Mouse (Mus musculus) kidney, postnatal 0 days (tissue): ENCODE measurements around the gene 4933411K16Rik. TPM values are rescaled to one million over a fixed set of nuclear protein-coding genes. Genes with fewer than 3 reads are reported as not detected.

Experiments used
- ATAC-seq: fragments of 200-750 bp; cut with Nextera tagmentation; replicated peaks from 2 replicates; pipeline ENCODE4 v1.8.0; 2017; ENCODE audit warnings: low read depth, moderate number of reproducible peaks, moderate TSS enrichment, moderate library complexity; ENCODE audit not compliant: low FRiP score
- DNase-seq: peaks from one replicate; pipeline ENCODE4 v3.0.0-alpha.2; 2016; ENCODE audit warnings: low spot score
- H3K27ac ChIP-seq: fragments of 300-500 bp; sonication (generic); 2 replicates; pipeline ENCODE4 v1.5.1; 2014; ENCODE audit warnings: mild to moderate bottlenecking
- H3K27me3 ChIP-seq: fragments of 300-500 bp; sonication (generic); 2 replicates; pipeline ENCODE4 v1.6.1; 2014; ENCODE audit warnings: low read length, mixed read lengths; ENCODE audit not compliant: insufficient read depth
- H3K36me3 ChIP-seq: fragments of 300-500 bp; sonication (generic); 2 replicates; pipeline ENCODE4 v1.6.1; 2014; ENCODE audit warnings: low read length, mixed read lengths; ENCODE audit not compliant: insufficient read depth
- H3K4me1 ChIP-seq: fragments of 300-500 bp; sonication (generic); replicated peaks from 2 replicates; pipeline ENCODE4 v1.6.1; 2014; ENCODE audit warnings: antibody characterized with exemption, low read length, mixed read lengths; ENCODE audit not compliant: insufficient read depth
- H3K4me2 ChIP-seq: fragments of 300-500 bp; sonication (generic); 2 replicates; pipeline ENCODE4 v1.6.1; 2014; ENCODE audit warnings: mild to moderate bottlenecking, low read length, moderate library complexity, mixed read lengths
- H3K4me3 ChIP-seq: fragments of 300-500 bp; sonication (generic); replicated peaks from 2 replicates; pipeline ENCODE4 v1.5.1; 2014; ENCODE audit warnings: low read depth, low read length
- H3K9ac ChIP-seq: fragments of 300-500 bp; sonication (generic); 2 replicates; pipeline ENCODE4 v1.6.1; 2014; ENCODE audit warnings: low read depth, low read length
- H3K9me3 ChIP-seq: fragments of 300-500 bp; sonication (generic); replicated peaks from 2 replicates; pipeline ENCODE4 v1.6.1; 2016; ENCODE audit warnings: low read length, inconsistent platforms, mixed read lengths
- CTCF ChIP-seq: IDR thresholded peaks from 2 replicates; pipeline ENCODE4 v1.5.1; 2016; ENCODE audit warnings: antibody characterized with exemption, low read depth, mild to moderate bottlenecking, moderate library complexity
- WGBS: fragments of 180-500 bp; shearing (Covaris S2); extraction: QIAGEN DNeasy Blood & Tissue Kit; methylation state at CpG from one replicate; pipeline ENCODE4 v1.1.7; 2014; 5-methylcytosine and 5-hydroxymethylcytosine counted together
- polyA plus RNA-seq: library from polyadenylated mRNA; unstranded; fragments of >200 nt; fragmentation: Nextera tagmentation; extraction: Ambion mirVana; gene quantifications from 2 replicates; pipeline ENCODE4 v1.2.1, GENCODE M21; 2015

Gene 4933411K16Rik
- 0.34 and 0.38 TPM in 2 replicates for polyA plus RNA-seq

GRCm38 (mm10) chr19:42051948-42052347 lies at the start of gene 4933411K16Rik:
Gene 4933411K16Rik, plus strand, starts transcription at chr19:42052248.
- H3K4me3 ChIP-seq: no peak within 1 kb of the TSS
- H3K9ac ChIP-seq: no peak within 1 kb of the TSS
- no peak for TF ChIP-seq CTCF
- no peak within 1 kb of the TSS for H3K4me2 ChIP-seq
- H3K9me3 ChIP-seq: no peaks in the 10 kb centered on the region
- DNase-seq: no peak
- no peaks in the 10 kb centered on the region for H3K36me3 ChIP-seq
- no peak for ATAC-seq
- 0 out of 2 replicates have a peak, but pooled peaks cover 9% of the 10 kb centered on the region for H3K4me1 ChIP-seq
- 67% methylated on average over 4 of the region's 4 CpGs for WGBS
- no peaks in the 10 kb centered on the region for H3K27me3 ChIP-seq
- no peak within 1 kb of the TSS for H3K27ac ChIP-seq

DNA sequence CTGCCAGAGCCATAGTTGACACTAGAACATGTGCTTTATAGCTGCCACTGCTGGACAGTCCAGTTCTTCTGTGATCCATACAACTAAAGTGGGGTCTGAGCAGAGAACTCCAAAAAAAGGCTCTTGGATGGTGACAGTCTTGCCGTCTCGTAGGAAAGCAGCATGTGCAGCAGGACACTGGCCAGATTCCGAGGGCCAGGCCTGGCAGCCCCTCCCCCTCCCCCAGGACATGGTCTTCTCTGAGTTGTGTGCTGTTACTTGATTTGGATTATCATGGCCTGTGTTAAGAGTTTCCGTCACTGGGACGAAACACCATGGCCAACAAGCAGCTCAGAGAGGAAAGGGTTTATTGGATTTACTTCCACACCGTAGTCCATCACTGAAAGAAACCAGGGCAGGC lies 47.8 kb upstream of the 4933411K16Rik start:
- ATAC-seq (no peak), DNase-seq (no peak)
- Histone ChIP-seq H3K9me3 (no peaks in the 10 kb centered on the region), H3K27ac (no peak overlapping the region), H3K9ac (no peak overlapping the region), H3K4me2 (no peak overlapping the region), H3K27me3 (no peaks in the 10 kb centered on the region), H3K4me1 (peaks cover 48% of the 10 kb centered on the region), H3K36me3 (no peaks in the 10 kb centered on the region), H3K4me3 (no peak overlapping the region)
- no peak for TF ChIP-seq CTCF
- 71% methylated on average over 6 of the region's 6 CpGs for WGBS

DNA sequence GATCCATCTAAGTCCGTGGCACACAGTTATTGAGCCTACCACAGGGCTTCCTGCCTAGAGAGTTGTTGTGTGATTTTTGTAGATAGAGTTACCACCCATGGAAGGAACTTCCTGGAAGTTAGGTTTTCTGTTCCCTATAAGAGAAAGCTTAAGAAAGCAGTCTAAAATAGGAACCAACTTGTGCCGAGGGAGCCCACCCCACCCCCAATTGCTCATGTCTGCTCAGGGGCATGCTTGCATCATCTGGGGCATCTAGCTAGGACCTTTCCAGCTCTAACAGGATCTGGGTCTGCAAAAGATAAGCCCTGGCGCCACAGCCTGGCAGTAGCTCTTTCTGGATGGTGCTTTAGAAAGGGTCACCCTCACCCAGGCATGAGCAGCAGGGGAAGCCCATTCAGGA lies 46.4 kb upstream of the 4933411K16Rik start:
- 41% methylated on average over 3 of the region's 3 CpGs for WGBS
- H3K9me3 ChIP-seq: no peaks in the 10 kb centered on the region
- no peak overlapping the region for H3K4me3 ChIP-seq
- H3K4me2 ChIP-seq: no peak overlapping the region
- H3K27me3 ChIP-seq: no peaks in the 10 kb centered on the region
- H3K9ac ChIP-seq: no peak overlapping the region
- no peak for TF ChIP-seq CTCF
- no peaks in the 10 kb centered on the region for H3K36me3 ChIP-seq
- no peak; the same call in 1 of the 2 replicates for ATAC-seq
- H3K27ac ChIP-seq: peak overlapping the region; percentile 36
- no peak for DNase-seq
- peaks cover 44% of the 10 kb centered on the region for H3K4me1 ChIP-seq

GRCm38 (mm10) chr19:42006568-42006967 lies 45.5 kb upstream of the 4933411K16Rik start:
- H3K9me3 ChIP-seq: no peaks in the 10 kb centered on the region
- ATAC-seq (no peak), DNase-seq (peak; percentile 36)
- H3K4me3 ChIP-seq: no peak overlapping the region
- H3K4me1 ChIP-seq: peaks cover 34% of the 10 kb centered on the region
- WGBS: 45% methylated on average over 8 of the region's 8 CpGs
- H3K27me3 ChIP-seq: no peaks in the 10 kb centered on the region
- no peaks in the 10 kb centered on the region for H3K36me3 ChIP-seq
- TF ChIP-seq CTCF: no peak
- H3K27ac ChIP-seq: no peak overlapping the region; the same call in 1 of the 2 replicates
- no peak overlapping the region for H3K4me2 ChIP-seq
- 0 out of 2 replicates have a peak overlapping the region, but pooled peaks have one; percentile 9 for H3K9ac ChIP-seq

GRCm38 (mm10) chr19:42008586-42008985 lies 43.5 kb upstream of the 4933411K16Rik start:
- 48% methylated on average over 3 of the region's 3 CpGs for WGBS
- Histone ChIP-seq H3K27me3 (no peaks in the 10 kb centered on the region), H3K27ac (peak overlapping the region; percentile 60), H3K36me3 (no peaks in the 10 kb centered on the region), H3K9me3 (no peaks in the 10 kb centered on the region), H3K4me3 (no peak overlapping the region), H3K4me1 (peaks cover 34% of the 10 kb centered on the region), H3K4me2 (no peak overlapping the region), H3K9ac (no peak overlapping the region)
- TF ChIP-seq CTCF: no peak
- no peak for ATAC-seq
- DNase-seq: peak; percentile 43

DNA sequence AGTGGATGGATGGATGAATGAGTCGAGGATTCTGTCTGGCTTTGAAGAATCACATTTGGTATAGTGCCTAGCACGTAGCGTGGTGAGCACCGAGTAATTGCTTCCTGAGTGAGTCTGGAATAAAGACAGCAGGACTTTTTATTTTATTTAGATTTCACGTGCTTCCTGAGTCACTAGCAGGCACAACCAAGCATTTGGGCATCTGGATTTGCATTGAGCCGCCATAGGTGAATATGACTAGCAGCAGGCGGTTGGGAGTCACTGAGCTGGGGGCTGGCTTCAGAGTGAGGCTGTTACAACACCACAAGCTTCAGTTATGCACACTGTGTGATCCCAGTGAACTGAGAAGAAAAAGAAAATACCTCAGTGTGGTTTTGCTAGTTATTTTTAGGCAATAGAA lies 43.0 kb upstream of the 4933411K16Rik start:
- Histone ChIP-seq H3K36me3 (no peaks in the 10 kb centered on the region), H3K4me2 (no peak overlapping the region), H3K4me1 (peaks cover 34% of the 10 kb centered on the region), H3K4me3 (no peak overlapping the region), H3K27me3 (no peaks in the 10 kb centered on the region), H3K9ac (no peak overlapping the region), H3K9me3 (no peaks in the 10 kb centered on the region), H3K27ac (peak overlapping the region; percentile 60)
- no peak for DNase-seq
- WGBS: 23% methylated on average over 7 of the region's 7 CpGs
- no peak for TF ChIP-seq CTCF
- ATAC-seq: no peak

DNA sequence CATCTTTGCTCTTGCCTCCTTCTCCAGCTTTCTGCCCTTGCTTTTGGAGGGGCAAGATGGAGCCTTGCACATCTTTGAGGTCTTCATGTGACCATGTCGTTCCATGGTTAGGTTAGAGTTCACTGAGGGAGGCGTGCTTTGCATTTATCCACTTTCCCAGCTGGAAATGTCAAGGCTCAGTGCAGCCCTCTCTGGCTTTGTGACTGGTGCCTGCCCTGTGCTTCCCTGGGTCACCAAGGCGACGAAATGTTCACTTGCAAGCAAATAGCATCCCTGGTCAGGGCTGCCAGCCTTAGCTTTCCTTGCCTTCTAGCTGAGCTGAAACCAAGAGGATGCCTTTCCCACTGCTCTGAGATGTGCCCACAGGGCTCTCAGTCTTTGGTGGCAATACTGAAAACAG lies 41.6 kb upstream of the 4933411K16Rik start:
- no peak for TF ChIP-seq CTCF
- WGBS: 50% methylated on average over 4 of the region's 4 CpGs

More for the DNA sequence above, 41.6 kb upstream of the 4933411K16Rik start:
- no peak overlapping the region for H3K4me2 ChIP-seq
- no peak overlapping the region for H3K9ac ChIP-seq
- H3K36me3 ChIP-seq: no peaks in the 10 kb centered on the region
- no peak overlapping the region for H3K4me3 ChIP-seq
- no peak overlapping the region for H3K27ac ChIP-seq
- H3K9me3 ChIP-seq: no peaks in the 10 kb centered on the region
- H3K4me1 ChIP-seq: peaks cover 27% of the 10 kb centered on the region
- DNase-seq (no peak), ATAC-seq (no peak)
- no peaks in the 10 kb centered on the region for H3K27me3 ChIP-seq
